Mouse (Mus musculus) heart, adult 2 months (tissue): ENCODE measurements around the gene Cfap221. TPM values are rescaled to one million over a fixed set of nuclear protein-coding genes. Genes with fewer than 3 reads are reported as not detected.

ENCODE experiments used
- DNase-seq, 2 experiments: peaks; one replicate each; pipeline ENCODE4 v3.0.0; 2021
- H3K27ac ChIP-seq: fragments of 200-600 bp; 2 replicates; pipeline ENCODE4 v1.8.1; 2022
- H3K27me3 ChIP-seq: fragments of 200-500 bp; 2 replicates; pipeline ENCODE4 v1.6.1; 2012; ENCODE audit warnings: mild to moderate bottlenecking, low read length, inconsistent platforms, mixed read lengths; ENCODE audit not compliant: control insufficient read depth, insufficient read depth
- H3K36me3 ChIP-seq: fragments of 200-500 bp; 2 replicates; pipeline ENCODE4 v1.6.1; 2012; ENCODE audit warnings: low read length, inconsistent platforms; ENCODE audit not compliant: control insufficient read depth, insufficient read depth
- H3K4me1 ChIP-seq: fragments of 200-500 bp; 2 replicates; pipeline ENCODE4 v1.6.1; 2011; ENCODE audit warnings: low read length; ENCODE audit not compliant: control insufficient read depth, insufficient read depth
- H3K4me3 ChIP-seq: fragments of 200-600 bp; 2 replicates; pipeline ENCODE4 v1.8.1; 2022
- H3K79me2 ChIP-seq: fragments of 200-500 bp; replicated peaks from 2 replicates; pipeline ENCODE4 v1.6.1; 2012; ENCODE audit warnings: mild to moderate bottlenecking, inconsistent platforms, low read length, moderate library complexity, mixed read lengths; ENCODE audit not compliant: control insufficient read depth, insufficient read depth
- H3K9ac ChIP-seq: fragments of 200-500 bp; 2 replicates; pipeline ENCODE4 v1.6.1; 2012; ENCODE audit warnings: low read depth, mild to moderate bottlenecking, control low read depth, inconsistent platforms, low read length, mixed read lengths
- CTCF ChIP-seq: fragments of 200-600 bp; IDR thresholded peaks from 2 replicates; pipeline ENCODE4 v1.8.1; 2022; ENCODE audit warnings: antibody characterized with exemption, mild to moderate bottlenecking, moderate library complexity
- EP300 ChIP-seq: fragments of 200-500 bp; IDR thresholded peaks from 2 replicates; pipeline ENCODE4 v1.6.1; 2011; ENCODE audit warnings: low read depth, low read length, control low read depth; ENCODE audit not compliant: insufficient read depth
- POLR2A ChIP-seq: fragments of 200-500 bp; IDR thresholded peaks from 2 replicates; pipeline ENCODE4 v1.6.1; 2011; ENCODE audit warnings: mild to moderate bottlenecking, low read depth, low read length, control low read depth; ENCODE audit not compliant: insufficient read depth
- WGBS: fragments of 180-500 bp; shearing (Covaris S2); methylation state at CpG from one replicate; pipeline ENCODE4 v1.1.7; 2018; 5-methylcytosine and 5-hydroxymethylcytosine counted together
- intact Hi-C: fragments of 180-260 bp; cut with DNase I; formaldehyde crosslinking; loops from one replicate; pipeline ENCODE4 v1.15.1; 2025
- polyA plus RNA-seq: library from polyadenylated mRNA; depleted of rRNA; stranded (reverse); fragments of >200 nt; gene quantifications from 2 replicates; pipeline ENCODE4 v1.2.3, GENCODE M21; 2012
- total RNA-seq, 2 experiments: library from RNA; stranded (reverse); gene quantifications; 2 replicates each; pipeline ENCODE4 v1.2.3; 2021

The Cfap221 gene
- total and polyA plus RNA-seq, 3 experiments = 0.25 TPM; not detected in 2

DNA sequence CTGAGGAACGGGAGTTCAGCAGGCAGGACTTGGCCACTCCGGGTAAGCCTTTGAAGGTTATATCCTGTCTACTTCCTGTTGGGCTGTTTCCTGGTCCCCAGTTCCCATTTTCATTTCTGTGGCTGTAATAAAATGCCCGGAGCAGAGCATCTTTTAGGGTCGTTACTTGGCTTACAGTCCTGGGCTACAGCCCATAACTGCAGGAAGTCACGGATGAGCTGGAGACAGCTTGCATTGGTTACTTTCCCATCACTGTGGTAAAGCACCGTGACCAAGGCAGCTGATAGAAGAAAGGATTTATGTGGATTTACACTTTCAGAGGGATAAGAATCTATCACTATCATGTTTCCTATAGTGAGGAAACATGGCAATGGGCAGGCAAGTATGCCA lies 93.8 kb downstream of the Cfap221 start:
- no peak for DNase-seq
- intact Hi-C loops = no loop called here
- H3K4me3 ChIP-seq = no peak overlapping the region
- no peaks in the 10 kb centered on the region for H3K36me3 ChIP-seq
- TF ChIP-seq EP300 (no peak), POLR2A (no peak), CTCF (no peak)
- 28% methylated on average over 6 of the region's 6 CpGs for WGBS
- H3K79me2 ChIP-seq = no peaks in the 10 kb centered on the region
- no peak overlapping the region for H3K27ac ChIP-seq
- no peaks in the 10 kb centered on the region for H3K27me3 ChIP-seq
- no peaks in the 10 kb centered on the region; the same call in 1 of the 2 replicates for H3K4me1 ChIP-seq
- no peak overlapping the region for H3K9ac ChIP-seq

DNA sequence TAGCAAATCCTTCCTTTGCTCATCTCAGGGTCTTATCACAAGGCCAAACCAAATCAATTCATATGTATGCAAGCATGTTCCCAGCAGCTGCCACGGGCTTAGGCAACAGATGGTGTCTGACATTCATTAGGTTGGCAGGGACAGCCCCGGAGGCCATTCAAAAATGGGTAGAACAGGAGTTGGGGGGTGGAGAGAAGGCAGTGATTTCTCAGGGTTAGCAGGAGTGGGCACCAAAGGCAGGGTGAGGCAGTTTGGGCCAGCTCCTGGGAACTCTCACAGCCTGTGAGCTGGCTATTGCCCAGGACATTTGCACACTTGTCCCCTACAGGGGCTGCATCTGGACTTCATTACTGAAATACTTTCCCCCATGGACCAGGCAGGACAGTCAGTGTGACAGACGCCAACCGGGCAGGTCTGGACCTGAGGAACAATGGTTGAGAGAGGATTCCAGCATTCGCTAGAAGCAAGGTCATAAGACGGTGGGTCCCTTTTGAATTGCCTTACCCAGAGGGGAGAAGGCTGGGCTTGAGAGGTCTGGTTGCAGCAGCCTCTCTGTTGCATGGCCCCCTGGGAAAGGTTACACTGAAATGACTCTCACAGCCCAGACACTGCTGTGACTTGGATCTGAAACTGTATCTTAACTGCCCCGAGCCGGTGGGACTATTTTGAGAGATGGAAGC lies 94.3 kb downstream of the Cfap221 start:
- Histone ChIP-seq H3K4me1 (no peaks in the 10 kb centered on the region; the same call in 1 of the 2 replicates), H3K4me3 (no peak overlapping the region), H3K27me3 (no peaks in the 10 kb centered on the region), H3K27ac (no peak overlapping the region), H3K79me2 (no peaks in the 10 kb centered on the region), H3K9ac (no peak overlapping the region), H3K36me3 (no peaks in the 10 kb centered on the region)
- intact Hi-C loops = no loop called here
- DNase-seq = no peak
- 52% methylated on average over 8 of the region's 8 CpGs for WGBS
- TF ChIP-seq EP300 (no peak), POLR2A (no peak), CTCF (no peak)

GRCm38 (mm10) chr1:119899195-119900123 lies 97.6 kb downstream of the Cfap221 start:
- H3K4me3 ChIP-seq = no peak overlapping the region
- no peaks in the 10 kb centered on the region; the same call in 1 of the 2 replicates for H3K4me1 ChIP-seq
- H3K27ac ChIP-seq = no peak overlapping the region
- no peak for TF ChIP-seq POLR2A
- TF ChIP-seq CTCF = no peak
- TF ChIP-seq EP300 = no peak
- H3K27me3 ChIP-seq = no peaks in the 10 kb centered on the region
- no peak for DNase-seq
- no peak overlapping the region for H3K9ac ChIP-seq
- no peaks in the 10 kb centered on the region for H3K79me2 ChIP-seq
- no peaks in the 10 kb centered on the region for H3K36me3 ChIP-seq
- 77% methylated on average over 11 of the region's 11 CpGs for WGBS
- intact Hi-C loops = no loop called here

DNA sequence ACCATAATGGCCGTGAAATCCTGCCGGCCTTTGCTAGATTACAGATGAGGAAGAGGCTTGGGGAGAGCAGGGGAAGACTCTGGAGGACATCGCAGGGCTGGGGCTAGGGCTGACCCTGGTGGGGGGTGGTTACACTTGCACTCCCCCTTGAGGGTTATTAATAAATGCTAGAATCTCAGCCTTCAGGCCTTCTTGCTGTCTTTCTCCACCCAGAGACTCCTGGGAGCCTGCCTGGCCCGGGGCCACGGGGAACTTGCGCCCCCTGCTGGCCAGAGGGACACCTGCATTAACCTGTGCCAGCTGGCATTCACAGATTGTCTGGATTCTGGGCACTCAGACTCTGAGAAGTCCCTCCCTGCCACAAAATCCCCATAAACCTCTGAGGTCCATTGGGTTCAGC lies 102.1 kb downstream of the Cfap221 start:
- no peaks in the 10 kb centered on the region for H3K79me2 ChIP-seq
- H3K4me3 ChIP-seq = no peak overlapping the region
- intact Hi-C loops = loop anchor here (1.0 kb wide), 1 partner anchor 77 kb away; no protein-coding TSS in a partner anchor
- H3K27me3 ChIP-seq = no peaks in the 10 kb centered on the region
- TF ChIP-seq CTCF = peak; percentile 92
- no peak for TF ChIP-seq POLR2A
- H3K9ac ChIP-seq = no peak overlapping the region
- DNase-seq = peak; percentile 52 to 73
- H3K4me1 ChIP-seq = no peaks in the 10 kb centered on the region
- WGBS = 36% methylated on average over 6 of the region's 6 CpGs
- H3K36me3 ChIP-seq = no peaks in the 10 kb centered on the region
- no peak overlapping the region for H3K27ac ChIP-seq

DNA sequence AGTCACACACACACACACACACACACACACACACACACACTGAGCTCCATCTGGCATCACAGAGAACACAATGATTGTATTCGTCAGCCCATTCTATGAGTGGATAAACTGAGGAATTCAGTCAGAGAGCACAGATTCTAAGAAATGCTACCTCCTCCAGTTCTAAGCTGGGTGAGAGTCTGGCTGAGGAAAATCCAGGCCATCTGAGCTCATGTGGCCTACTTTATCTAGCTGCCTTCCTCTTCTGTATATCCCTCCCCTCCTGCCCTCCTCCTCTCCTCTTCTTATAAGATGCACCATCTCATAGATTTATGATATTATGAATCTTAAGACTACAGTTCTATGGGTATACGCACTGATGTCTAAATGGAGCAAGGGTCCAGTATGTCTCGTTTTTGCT lies 103.4 kb downstream of the Cfap221 start:
- Histone ChIP-seq H3K36me3 (no peaks in the 10 kb centered on the region), H3K4me3 (no peak overlapping the region), H3K9ac (no peak overlapping the region), H3K4me1 (no peaks in the 10 kb centered on the region), H3K27ac (no peak overlapping the region), H3K27me3 (no peaks in the 10 kb centered on the region), H3K79me2 (no peaks in the 10 kb centered on the region)
- no peak for DNase-seq
- intact Hi-C loops = no loop called here
- TF ChIP-seq POLR2A (no peak), CTCF (no peak), EP300 (no peak)
- WGBS = 90% methylated on average over 3 of the region's 3 CpGs

- H3K27me3 ChIP-seq = no peaks in the 10 kb centered on the region
- TF ChIP-seq CTCF (no peak), EP300 (no peak)
- intact Hi-C loops = no loop called here
These were observed 104.1 kb downstream of the Cfap221 start for GRCm38 (mm10) chr1:119892933-119893332.

More at GRCm38 (mm10) chr1:119892933-119893332, 104.1 kb downstream of the Cfap221 start:
- Histone ChIP-seq H3K79me2 (no peaks in the 10 kb centered on the region), H3K36me3 (no peaks in the 10 kb centered on the region), H3K9ac (no peak overlapping the region), H3K4me3 (no peak overlapping the region), H3K27ac (no peak overlapping the region), H3K4me1 (no peaks in the 10 kb centered on the region)
- whole genome bisulfite sequencing = 65% methylated on average over 6 of the region's 6 CpGs
- DNase-seq = no peak
